Mouse (Mus musculus) limb, embryonic 11.5 days (tissue): ENCODE results near the gene Zfp810. TPM values are rescaled to one million over a fixed set of nuclear protein-coding genes. Genes with fewer than 3 reads are reported as not detected.
A peak's percentile ranks its signal among the peaks of the same experiment; 100 is the strongest.
"Not testable (repeated sequence)": the region's sequence is repeated elsewhere in the genome, so short reads cannot be mapped to it uniquely, and the experiment has no call there.

Experiments
- ATAC-seq: fragments of 200-750 bp; cut with Nextera tagmentation; 2 replicates; pipeline ENCODE4 v1.8.0; 2017; ENCODE audit warnings: low read depth; ENCODE audit not compliant: insufficient number of reproducible peaks, low FRiP score, low TSS enrichment
- DNase-seq: peaks from one replicate; pipeline ENCODE4 v3.0.0-alpha.2; 2015; ENCODE audit warnings: low spot score
- H3K27ac ChIP-seq: fragments of 300-500 bp; sonication (generic); replicated peaks from 2 replicates; pipeline ENCODE4 v1.5.1; 2014; ENCODE audit warnings: low read depth, mild to moderate bottlenecking, low read length
- H3K27me3 ChIP-seq: fragments of 300-500 bp; sonication (generic); 2 replicates; pipeline ENCODE4 v1.6.1; 2014; ENCODE audit warnings: mild to moderate bottlenecking, low read length, mixed read lengths; ENCODE audit not compliant: control insufficient read depth, insufficient read depth
- H3K36me3 ChIP-seq: fragments of 300-500 bp; sonication (generic); 2 replicates; pipeline ENCODE4 v1.6.1; 2014; ENCODE audit warnings: mild to moderate bottlenecking, low read length, moderate library complexity, mixed read lengths; ENCODE audit not compliant: control insufficient read depth, insufficient read depth
- H3K4me1 ChIP-seq: fragments of 300-500 bp; sonication (generic); 2 replicates; pipeline ENCODE4 v1.6.1; 2014; ENCODE audit warnings: low read length, mixed read lengths; ENCODE audit not compliant: control insufficient read depth, insufficient read depth
- H3K4me2 ChIP-seq: fragments of 300-500 bp; sonication (generic); 2 replicates; pipeline ENCODE4 v1.6.1; 2014; ENCODE audit warnings: low read depth, mild to moderate bottlenecking, moderate library complexity; ENCODE audit not compliant: severe bottlenecking
- H3K4me3 ChIP-seq: fragments of 300-500 bp; sonication (generic); 2 replicates; pipeline ENCODE4 v1.5.1; 2014; ENCODE audit warnings: low read depth, low read length
- H3K9ac ChIP-seq: fragments of 300-500 bp; sonication (generic); 2 replicates; pipeline ENCODE4 v1.6.1; 2014; ENCODE audit warnings: mild to moderate bottlenecking, low read length
- H3K9me3 ChIP-seq: fragments of 300-500 bp; sonication (generic); 2 replicates; pipeline ENCODE4 v1.6.1; 2016; ENCODE audit warnings: low read length; ENCODE audit not compliant: control insufficient read depth
- WGBS: fragments of 180-500 bp; shearing (Covaris S2); extraction: QIAGEN DNeasy Blood & Tissue Kit; methylation state at CpG from one replicate; pipeline ENCODE4 v1.1.7; 2014; 5-methylcytosine and 5-hydroxymethylcytosine counted together
- polyA plus RNA-seq: library from polyadenylated mRNA; unstranded; fragments of >200 nt; fragmentation: Nextera tagmentation; extraction: Ambion mirVana; gene quantifications from 2 replicates; pipeline ENCODE4 v1.2.1, GENCODE M21; 2014

Zfp810 gene
- polyA plus RNA-seq, 1 experiment from 2014 or later, result 30.8 TPM

DNA sequence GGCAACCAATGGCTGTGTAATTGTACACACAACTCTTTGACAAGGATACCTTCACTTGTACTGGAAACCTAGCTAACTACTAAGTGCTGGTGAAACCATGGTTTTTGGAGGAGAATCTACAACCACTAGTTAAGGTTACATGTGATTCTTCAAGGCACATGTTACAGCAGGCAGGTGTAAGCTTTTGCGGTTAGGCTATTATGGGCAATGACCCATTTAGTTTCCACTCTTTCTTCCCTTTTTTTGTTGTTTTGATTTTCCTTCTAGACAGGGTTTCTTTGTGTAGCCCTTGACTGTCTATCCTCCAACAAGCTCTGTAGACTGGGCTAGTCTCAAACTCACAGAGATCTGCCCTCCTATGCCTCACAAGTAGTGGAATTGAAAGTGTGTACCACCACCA, 17.1 kb upstream of the Zfp810 start:
- Histone ChIP-seq H3K27me3 (no peaks in the 10 kb centered on the region), H3K4me1 (peaks cover 5% of the 10 kb centered on the region; the same call in 1 of the 2 replicates), H3K9ac (no peak overlapping the region), H3K36me3 (no peaks in the 10 kb centered on the region), H3K4me2 (no peak overlapping the region), H3K27ac (no peak overlapping the region), H3K4me3 (no peak overlapping the region), H3K9me3 (no peaks in the 10 kb centered on the region)
- DNase-seq, result no peak
- 90% methylated on average over 1 of the region's 1 CpGs for whole genome bisulfite sequencing
- ATAC-seq, result no peak

GRCm38 (mm10) chr9:22322381-22323211, 15.1 kb upstream of the Zfp810 start:
- Histone ChIP-seq H3K4me2 (no peak overlapping the region), H3K4me3 (no peak overlapping the region), H3K4me1 (peaks cover 5% of the 10 kb centered on the region; the same call in 1 of the 2 replicates), H3K9ac (no peak overlapping the region), H3K27ac (no peak overlapping the region), H3K36me3 (no peaks in the 10 kb centered on the region), H3K9me3 (no peaks in the 10 kb centered on the region), H3K27me3 (no peaks in the 10 kb centered on the region)
- 80% methylated on average over 8 of the region's 8 CpGs for WGBS
- no peak for DNase-seq
- ATAC-seq, result no peak

DNA sequence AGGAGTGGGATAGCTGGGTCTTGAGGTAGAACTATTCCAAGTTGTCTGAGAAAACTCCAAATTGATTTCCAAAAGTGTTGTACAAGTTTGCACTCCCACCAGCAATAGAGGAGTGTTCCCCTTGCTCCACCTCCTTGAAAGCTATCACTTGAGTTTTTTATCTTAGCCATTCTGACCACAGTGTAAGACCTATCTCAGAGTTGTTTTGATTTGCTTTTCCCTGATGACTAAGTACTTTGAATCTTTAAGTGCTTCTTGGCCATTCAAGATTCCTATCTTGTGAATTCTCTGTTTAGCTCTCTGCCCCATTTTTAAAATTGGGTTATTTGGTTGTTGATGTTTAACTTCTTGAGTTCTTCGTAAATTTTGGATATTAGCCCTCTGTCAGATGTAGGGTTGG, 11.7 kb upstream of the Zfp810 start:
- 84% methylated on average over 1 of the region's 1 CpGs for WGBS
- Histone ChIP-seq H3K9ac (no peak overlapping the region), H3K27ac (no peak overlapping the region), H3K4me1 (no peaks in the 10 kb centered on the region), H3K9me3 (no peaks in the 10 kb centered on the region), H3K27me3 (no peaks in the 10 kb centered on the region), H3K4me3 (no peak overlapping the region), H3K4me2 (no peak overlapping the region), H3K36me3 (no peaks in the 10 kb centered on the region)
- ATAC-seq, result no peak
- no peak for DNase-seq

- H3K4me2 ChIP-seq, H3K9ac ChIP-seq, H3K4me1 ChIP-seq, H3K27ac ChIP-seq, H3K36me3 ChIP-seq, H3K4me3 ChIP-seq, H3K27me3 ChIP-seq, DNase-seq, H3K9me3 ChIP-seq, ATAC-seq: not testable (repeated sequence)
- 72% methylated on average over 5 of the region's 5 CpGs for whole genome bisulfite sequencing
Observed at GRCm38 (mm10) chr9:22316047-22316446, 8.6 kb upstream of the Zfp810 start.

GRCm38 (mm10) chr9:22314066-22314465, 6.6 kb upstream of the Zfp810 start:
- 87% methylated on average over 3 of the region's 3 CpGs for WGBS
- Histone ChIP-seq H3K9ac (no peak overlapping the region), H3K9me3 (no peaks in the 10 kb centered on the region), H3K4me3 (no peak overlapping the region), H3K27me3 (no peaks in the 10 kb centered on the region), H3K4me1 (no peaks in the 10 kb centered on the region), H3K27ac (no peak overlapping the region), H3K36me3 (no peaks in the 10 kb centered on the region), H3K4me2 (no peak overlapping the region)
- DNase-seq (no peak), ATAC-seq (no peak)

DNA sequence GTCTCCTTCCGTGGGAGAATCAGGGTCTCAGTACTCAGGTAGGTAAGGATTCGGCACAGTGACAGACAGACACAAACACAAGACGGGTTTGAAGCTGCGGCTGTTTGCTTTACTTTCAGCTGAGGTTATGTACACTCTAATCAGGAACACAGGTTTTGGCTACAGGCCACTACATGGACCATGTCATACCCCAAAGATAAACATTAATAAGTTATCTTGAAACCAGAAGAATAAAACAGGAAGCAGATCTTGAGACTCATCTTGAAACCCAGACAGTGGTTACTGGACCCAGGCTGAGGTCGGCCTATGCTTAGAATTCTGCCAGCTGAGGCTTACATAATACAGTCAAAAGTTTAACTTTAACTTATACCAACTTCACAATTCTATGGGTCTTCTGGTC, 5.8 kb upstream of the Zfp810 start:
- no peaks in the 10 kb centered on the region for H3K9me3 ChIP-seq
- ATAC-seq (no peak), DNase-seq (no peak)
- H3K27me3 ChIP-seq, result no peaks in the 10 kb centered on the region
- 87% methylated on average over 5 of the region's 5 CpGs for WGBS
- no peak overlapping the region for H3K9ac ChIP-seq
- H3K27ac ChIP-seq, result no peak overlapping the region
- no peaks in the 10 kb centered on the region for H3K4me1 ChIP-seq
- no peak overlapping the region for H3K4me3 ChIP-seq
- no peak overlapping the region for H3K4me2 ChIP-seq
- H3K36me3 ChIP-seq, result no peaks in the 10 kb centered on the region

- DNase-seq (no peak), ATAC-seq (no peak)
- peaks cover 4% of the 10 kb centered on the region; the same call in 1 of the 2 replicates for H3K4me1 ChIP-seq
- WGBS, result 95% methylated on average over 5 of the region's 5 CpGs
- H3K27me3 ChIP-seq, result no peaks in the 10 kb centered on the region
- H3K9ac ChIP-seq, result no peak overlapping the region
- no peaks in the 10 kb centered on the region for H3K9me3 ChIP-seq
- H3K4me2 ChIP-seq, result no peak overlapping the region
- H3K4me3 ChIP-seq, result no peak overlapping the region
- H3K27ac ChIP-seq, result no peak overlapping the region
- peaks cover 5% of the 10 kb centered on the region; the same call in 1 of the 2 replicates for H3K36me3 ChIP-seq
Observed at GRCm38 (mm10) chr9:22309651-22310050, 2.2 kb upstream of the Zfp810 start.

GRCm38 (mm10) chr9:22307920-22308262, 443 bp upstream of the Zfp810 start:
- not testable (repeated sequence) for H3K9me3 ChIP-seq, H3K27ac ChIP-seq, H3K4me1 ChIP-seq, H3K27me3 ChIP-seq, ATAC-seq, DNase-seq
- H3K4me3 ChIP-seq, result peak overlapping the region; percentile 95
- peak overlapping the region; percentile 27; the same call in 1 of the 2 replicates for H3K4me2 ChIP-seq
- WGBS, result 17% methylated on average over 9 of the region's 9 CpGs
- peaks cover 15% of the 10 kb centered on the region; the same call in 1 of the 2 replicates for H3K36me3 ChIP-seq
- peak overlapping the region; percentile 99; the same call in 1 of the 2 replicates for H3K9ac ChIP-seq
